Mouse (Mus musculus) cerebellum, adult 2 months (tissue): ENCODE measurements at regions not wholly inside any gene's neighbourhood (a gene's known extent, or its start where the extent isn't known, plus 50 kb on each side); places are given as distances from the start of the nearest gene placed in this dataset.

Source experiments
- CTCF ChIP-seq: fragments of 200-500 bp; IDR thresholded peaks from 2 replicates; pipeline ENCODE4 v1.5.1; 2011; ENCODE audit warnings: low read depth, mild to moderate bottlenecking, control low read depth, low read length, moderate library complexity, borderline replicate concordance; ENCODE audit not compliant: insufficient read depth
- POLR2A ChIP-seq: fragments of 200-500 bp; IDR thresholded peaks from 2 replicates; pipeline ENCODE4 v1.6.1; 2011; ENCODE audit warnings: low read length, control low read depth, borderline replicate concordance; ENCODE audit not compliant: insufficient read depth

DNA sequence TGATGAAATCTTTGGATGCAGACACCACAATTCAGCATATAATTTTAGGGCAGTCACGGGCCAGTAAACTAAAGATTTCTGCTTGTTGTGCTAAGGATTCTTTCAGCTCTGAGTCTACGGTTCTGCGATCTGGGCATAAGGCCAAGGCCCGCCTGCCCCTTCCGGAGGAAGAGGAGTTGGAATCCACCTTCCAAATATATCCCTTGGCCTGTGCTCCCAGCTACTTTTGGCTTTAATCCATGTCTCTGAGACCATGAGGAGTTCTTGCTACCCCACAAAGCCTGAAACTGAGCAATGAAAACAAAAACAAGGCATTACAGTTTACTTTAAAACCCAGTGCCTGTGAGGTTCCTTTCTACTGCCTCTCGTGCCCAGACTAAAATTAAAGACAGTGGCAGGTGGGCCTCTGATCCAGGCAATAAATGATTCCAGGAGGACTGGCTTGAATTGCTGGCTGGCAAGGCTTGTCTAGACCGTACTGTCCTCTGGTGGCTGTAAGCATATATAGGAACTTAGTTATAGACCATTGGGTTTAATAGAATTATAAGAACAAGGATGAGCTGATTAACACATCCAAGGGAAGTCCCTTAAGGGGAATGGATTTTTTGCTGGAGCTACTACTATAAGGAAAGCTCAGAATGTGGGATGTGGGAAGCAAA, 231.8 kb downstream of the Ar start:
- TF ChIP-seq POLR2A (no peak), CTCF (no peak)
